Mouse (Mus musculus) MEL (cell line): Measurements from ENCODE around the gene Card10.

Source experiments
- BHLHE40 ChIP-seq: IDR thresholded peaks from 2 replicates; pipeline ENCODE4 v1.6.1; 2012; ENCODE audit warnings: low read depth, mild to moderate bottlenecking, inconsistent platforms, low read length, improper control_type of control experiment, borderline replicate concordance
- CHD2 ChIP-seq: IDR thresholded peaks from 2 replicates; pipeline ENCODE4 v1.6.1; 2011; ENCODE audit warnings: low read length, improper control_type of control experiment
- CTCF ChIP-seq, 3 experiments: IDR thresholded peaks in 2 of 3; conservative IDR thresholded peaks in 1 of 3; 2 replicates each; pipeline ENCODE4 v1.5.1; 2011 to 2012; ENCODE audit warnings: low read length in 3 of 3, low read depth in 2 of 3, mild to moderate bottlenecking in 2 of 3, improper control_type of control experiment in 1 of 3, inconsistent platforms in 1 of 3, mixed read lengths in 1 of 3, moderate library complexity in 1 of 3; ENCODE audit not compliant: control insufficient read depth in 1 of 3, insufficient read depth in 1 of 3, poor library complexity in 1 of 3, severe bottlenecking in 1 of 3
- EP300 ChIP-seq, 2 experiments: IDR thresholded peaks; 2 replicates each; pipeline ENCODE4 v1.6.1; 2011; ENCODE audit warnings: improper control_type of control experiment in 2 of 2, low read length in 2 of 2, low read depth in 1 of 2, mild to moderate bottlenecking in 1 of 2
- GATA1 ChIP-seq: IDR thresholded peaks from 2 replicates; pipeline ENCODE4 v1.6.1; 2011; ENCODE audit warnings: low read depth, low read length, improper control_type of control experiment
- MAX ChIP-seq: IDR thresholded peaks from 2 replicates; pipeline ENCODE4 v1.6.1; 2011; ENCODE audit warnings: low read length, improper control_type of control experiment
- MEF2A ChIP-seq: IDR thresholded peaks from 2 replicates; pipeline ENCODE4 v1.6.1; 2014; ENCODE audit warnings: low read depth, mild to moderate bottlenecking, inconsistent platforms, low read length, improper control_type of control experiment; ENCODE audit not compliant: poor library complexity, insufficient replicate concordance, severe bottlenecking; ENCODE audit errors: extremely low read depth
- NRF1 ChIP-seq: IDR thresholded peaks from 2 replicates; pipeline ENCODE4 v1.6.1; 2014; ENCODE audit warnings: low read depth, mild to moderate bottlenecking, inconsistent platforms, low read length, improper control_type of control experiment, moderate library complexity; ENCODE audit not compliant: poor library complexity, insufficient read depth, severe bottlenecking
- POLR2A ChIP-seq, 2 experiments: IDR thresholded peaks; 2 replicates each; pipeline ENCODE4 v1.6.1; 2011 to 2012; ENCODE audit warnings: low read length in 2 of 2, mild to moderate bottlenecking in 2 of 2, control low read depth in 1 of 2, improper control_type of control experiment in 1 of 2, low read depth in 1 of 2, moderate library complexity in 1 of 2; ENCODE audit not compliant: control insufficient read depth in 1 of 2, insufficient read depth in 1 of 2, poor library complexity in 1 of 2
- TBP ChIP-seq: IDR thresholded peaks from 2 replicates; pipeline ENCODE4 v1.8.0; 2011; ENCODE audit warnings: low read depth, low read length, improper control_type of control experiment
- USF2 ChIP-seq, 2 experiments: IDR thresholded peaks; 2 replicates each; pipeline ENCODE4 v1.6.1; 2011 to 2012; ENCODE audit warnings: improper control_type of control experiment in 2 of 2, low read length in 2 of 2, borderline replicate concordance in 1 of 2, inconsistent platforms in 1 of 2, low read depth in 1 of 2, mild to moderate bottlenecking in 1 of 2; ENCODE audit not compliant: insufficient read depth in 1 of 2
- ZC3H11A ChIP-seq: IDR thresholded peaks from 2 replicates; pipeline ENCODE4 v1.6.1; 2012; ENCODE audit warnings: low read depth, mild to moderate bottlenecking, inconsistent platforms, low read length, improper control_type of control experiment

DNA sequence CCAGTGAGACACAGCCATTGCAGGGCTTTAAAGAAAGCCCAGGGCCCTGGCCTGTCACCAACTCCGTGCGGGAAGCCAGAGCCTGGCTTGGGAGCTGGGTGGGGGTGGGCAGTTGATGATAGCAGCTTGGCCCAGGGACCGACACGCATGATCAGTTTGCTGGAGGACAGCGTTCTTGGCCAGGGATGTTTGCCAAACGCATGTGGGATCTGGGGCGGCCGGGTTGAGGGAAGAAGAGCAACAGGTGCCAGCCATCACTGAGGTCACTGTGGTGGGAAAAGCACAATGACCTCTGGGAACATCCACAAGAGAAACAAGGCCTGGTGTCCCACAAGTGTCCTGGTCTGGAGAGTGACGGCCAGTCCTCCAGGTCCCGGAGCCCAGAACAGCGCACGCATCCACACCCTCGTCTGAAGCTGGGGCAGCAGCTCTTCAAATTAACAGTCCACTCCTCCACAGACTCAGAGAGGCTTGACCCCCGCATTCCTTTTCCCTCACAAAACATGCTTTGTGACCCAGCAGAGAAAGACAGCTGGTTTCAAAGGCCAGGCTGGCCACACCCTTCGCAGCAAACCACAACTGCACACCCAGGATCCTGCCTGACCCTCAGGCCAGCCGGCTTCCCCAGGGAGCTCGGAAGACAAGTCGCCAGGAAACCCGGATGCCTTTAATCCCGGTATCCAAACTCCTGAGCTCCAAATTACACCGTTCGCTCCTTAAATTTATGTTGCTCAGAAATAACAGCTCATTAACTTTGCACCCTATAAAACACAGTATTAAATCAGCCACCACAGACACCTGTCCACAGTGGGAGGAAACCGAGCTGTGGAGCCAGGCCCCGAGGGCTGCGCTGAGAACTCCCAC is 6.4 kb downstream of the Card10 start:
- TF ChIP-seq MAX (no peak), MEF2A (no peak), EP300 (IDR thresholded peaks at IDR 0.05; ENCODE audit: low read depth in 1 of 2, low read length in 2 of 2) (no peak), CTCF (IDR thresholded peaks at IDR 0.05 in 2 of 3, conservative IDR thresholded peaks at IDR 0.05 in 1 of 3; ENCODE audit: control insufficient read depth in 1 of 3, insufficient read depth in 1 of 3, low read depth in 2 of 3, low read length in 3 of 3, poor library complexity in 1 of 3, severe bottlenecking in 1 of 3) (no peak), CHD2 (no peak), ZC3H11A (no peak), POLR2A (IDR thresholded peaks at IDR 0.05; ENCODE audit: control insufficient read depth in 1 of 2, insufficient read depth in 1 of 2, low read depth in 1 of 2, low read length in 2 of 2, poor library complexity in 1 of 2) (no peak), USF2 (IDR thresholded peaks at IDR 0.05; ENCODE audit: borderline replicate concordance in 1 of 2, insufficient read depth in 1 of 2, low read depth in 1 of 2, low read length in 2 of 2) (no peak), TBP (no peak), GATA1 (no peak), NRF1 (no peak), BHLHE40 (no peak)
